Mouse (Mus musculus): ENCODE results near the gene Axl.

DNA sequence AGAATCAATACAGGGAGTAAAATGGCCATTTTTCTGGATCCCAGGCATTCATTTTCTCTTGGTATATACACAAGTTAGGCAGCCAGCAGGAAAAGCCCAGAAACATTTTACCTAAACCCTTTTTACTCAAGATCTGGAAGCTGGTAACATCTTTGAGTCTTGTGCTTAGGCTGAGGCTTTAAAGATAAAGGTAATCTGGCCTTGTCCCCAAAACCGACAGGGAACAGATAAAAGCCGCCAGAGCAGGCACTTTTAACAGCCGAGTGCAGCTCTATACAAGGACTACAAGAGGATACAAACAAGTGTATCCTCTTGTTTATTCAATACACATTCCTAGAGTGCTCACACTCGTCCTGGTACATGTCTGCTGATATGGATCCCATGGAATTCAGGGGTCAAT is 53.5 kb downstream of the Axl start:
- TF ChIP-seq CTCF (conservative IDR thresholded peaks at IDR 0.05; ENCODE audit: insufficient read depth, insufficient read length, low read depth, low read length), result no peak
- TF ChIP-seq POLR2A (IDR thresholded peaks at IDR 0.05; ENCODE audit: low read depth, low read length), result no peak

All from kidney, adult 2 months (tissue).